Mouse (Mus musculus) brain, embryonic 14.5 days (tissue): ENCODE measurements around the gene Lrrc55.

Source experiments
- CTCF ChIP-seq: fragments of 200-500 bp; IDR thresholded peaks from 2 replicates; pipeline ENCODE4 v1.5.1; 2012; ENCODE audit warnings: inconsistent platforms, mild to moderate bottlenecking, moderate library complexity, borderline replicate concordance; ENCODE audit not compliant: insufficient read depth, insufficient read length; ENCODE audit errors: extremely low read depth
- POLR2A ChIP-seq: fragments of 200-500 bp; IDR thresholded peaks from 2 replicates; pipeline ENCODE4 v1.6.1; 2012; ENCODE audit warnings: mild to moderate bottlenecking, inconsistent platforms, borderline replicate concordance; ENCODE audit not compliant: poor library complexity, insufficient read depth, insufficient read length, severe bottlenecking; ENCODE audit errors: extremely low read depth

DNA sequence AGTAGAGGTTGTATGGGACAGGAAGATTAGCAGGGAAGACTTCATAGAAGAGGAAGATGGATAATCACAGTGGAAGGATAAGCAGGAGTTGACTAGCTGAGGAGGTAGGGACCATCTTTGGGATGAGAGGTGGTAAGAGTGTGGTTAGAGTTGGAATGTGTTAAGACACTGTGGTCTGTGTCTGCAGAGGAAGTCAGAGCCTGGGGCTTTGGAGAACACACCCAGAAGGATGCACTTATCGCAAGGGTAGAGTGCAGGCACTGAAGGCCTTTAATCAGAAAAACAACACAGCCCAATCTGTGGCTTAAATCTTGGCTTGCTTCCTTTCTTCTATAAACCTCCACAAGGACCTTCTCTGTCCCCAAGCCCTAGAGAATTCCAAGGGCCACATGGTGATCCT lies 28.7 kb downstream of the Lrrc55 start:
- no peak for TF ChIP-seq CTCF
- TF ChIP-seq POLR2A = no peak
